Mouse (Mus musculus): ENCODE measurements around the gene Bicdl2. TPM values are rescaled to one million over a fixed set of nuclear protein-coding genes. Genes with fewer than 3 reads are reported as not detected.

Bicdl2 gene
- polyA plus RNA-seq, 1 experiment from 2014 or later = 50.9 TPM

GRCm38 (mm10) chr17:23680336-23680735 is 20.0 kb downstream of the Bicdl2 start:
- Histone ChIP-seq H3K9me3 (ENCODE audit: control insufficient read depth, low read length) (no peaks in the 10 kb centered on the region), H3K27me3 (ENCODE audit: control insufficient read depth, insufficient read depth, low read length) (0 out of 2 replicates have a peak, but pooled peaks cover 2% of the 10 kb centered on the region), H3K36me3 (ENCODE audit: control insufficient read depth, insufficient read depth, low read length) (no peaks in the 10 kb centered on the region), H3K4me1 (replicated peaks; ENCODE audit: control insufficient read depth, insufficient read depth) (peaks cover 5% of the 10 kb centered on the region; the same call in 1 of the 2 replicates), H3K27ac (replicated peaks) (no peak overlapping the region), H3K9ac (ENCODE audit: low read length) (no peak overlapping the region), H3K4me3 (ENCODE audit: low read depth, low read length) (no peak overlapping the region), H3K4me2 (replicated peaks; ENCODE audit: low read depth) (no peak overlapping the region)
- 54% methylated on average over 9 of the region's 9 CpGs for WGBS
- ATAC-seq (ENCODE audit: low FRiP score, low TSS enrichment) (no peak), DNase-seq (ENCODE audit: low spot score) (no peak)
- TF ChIP-seq EP300 (optimal IDR thresholded peaks at IDR 0.05) = no peak
- TF ChIP-seq CTCF (IDR thresholded peaks at IDR 0.05; ENCODE audit: low read depth) = no peak

GRCm38 (mm10) chr17:23681086-23681485 is 20.8 kb downstream of the Bicdl2 start:
- Histone ChIP-seq H3K27me3 (ENCODE audit: control insufficient read depth, insufficient read depth, low read length) (0 out of 2 replicates have a peak, but pooled peaks cover 2% of the 10 kb centered on the region), H3K27ac (replicated peaks) (no peak overlapping the region), H3K9me3 (ENCODE audit: control insufficient read depth, low read length) (no peaks in the 10 kb centered on the region), H3K4me2 (replicated peaks; ENCODE audit: low read depth) (no peak overlapping the region), H3K9ac (ENCODE audit: low read length) (no peak overlapping the region), H3K4me1 (replicated peaks; ENCODE audit: control insufficient read depth, insufficient read depth) (peaks cover 5% of the 10 kb centered on the region; the same call in 1 of the 2 replicates), H3K36me3 (ENCODE audit: control insufficient read depth, insufficient read depth, low read length) (no peaks in the 10 kb centered on the region), H3K4me3 (ENCODE audit: low read depth, low read length) (no peak overlapping the region)
- TF ChIP-seq EP300 (optimal IDR thresholded peaks at IDR 0.05) = no peak
- TF ChIP-seq CTCF (IDR thresholded peaks at IDR 0.05; ENCODE audit: low read depth) = no peak
- WGBS = 48% methylated on average over 10 of the region's 10 CpGs
- DNase-seq (ENCODE audit: low spot score) (peak; percentile 81), ATAC-seq (ENCODE audit: low FRiP score, low TSS enrichment) (peak; percentile 75)

- H3K27ac ChIP-seq (replicated peaks) = no peak overlapping the region
- 0 out of 2 replicates have a peak, but pooled peaks cover 2% of the 10 kb centered on the region for H3K27me3 ChIP-seq (ENCODE audit: control insufficient read depth, insufficient read depth, low read length)
- TF ChIP-seq EP300 (optimal IDR thresholded peaks at IDR 0.05) = no peak
- TF ChIP-seq CTCF (IDR thresholded peaks at IDR 0.05; ENCODE audit: low read depth) = no peak
- H3K4me1 ChIP-seq (replicated peaks; ENCODE audit: control insufficient read depth, insufficient read depth) = peaks cover 5% of the 10 kb centered on the region; the same call in 1 of the 2 replicates
- DNase-seq (ENCODE audit: low spot score) = no peak
- H3K9ac ChIP-seq (ENCODE audit: low read length) = no peak overlapping the region
- H3K36me3 ChIP-seq (ENCODE audit: control insufficient read depth, insufficient read depth, low read length) = no peaks in the 10 kb centered on the region
- ATAC-seq (ENCODE audit: low FRiP score, low TSS enrichment) = 0 out of 2 replicates have a peak, but pooled peaks have one; percentile 12
- no peaks in the 10 kb centered on the region for H3K9me3 ChIP-seq (ENCODE audit: control insufficient read depth, low read length)
- H3K4me3 ChIP-seq (ENCODE audit: low read depth, low read length) = no peak overlapping the region
- 36% methylated on average over 4 of the region's 4 CpGs for WGBS
- H3K4me2 ChIP-seq (replicated peaks; ENCODE audit: low read depth) = no peak overlapping the region
Measured at GRCm38 (mm10) chr17:23682092-23682491, 21.8 kb downstream of the Bicdl2 start.

GRCm38 (mm10) chr17:23682530-23682929 is 22.2 kb downstream of the Bicdl2 start:
- no peak for DNase-seq (ENCODE audit: low spot score)
- Histone ChIP-seq H3K27me3 (ENCODE audit: control insufficient read depth, insufficient read depth, low read length) (0 out of 2 replicates have a peak, but pooled peaks cover 2% of the 10 kb centered on the region), H3K36me3 (ENCODE audit: control insufficient read depth, insufficient read depth, low read length) (no peaks in the 10 kb centered on the region), H3K4me3 (ENCODE audit: low read depth, low read length) (no peak overlapping the region), H3K4me2 (replicated peaks; ENCODE audit: low read depth) (no peak overlapping the region), H3K27ac (replicated peaks) (no peak overlapping the region), H3K4me1 (replicated peaks; ENCODE audit: control insufficient read depth, insufficient read depth) (peaks cover 4% of the 10 kb centered on the region; the same call in 1 of the 2 replicates), H3K9ac (ENCODE audit: low read length) (no peak overlapping the region), H3K9me3 (ENCODE audit: control insufficient read depth, low read length) (no peaks in the 10 kb centered on the region)
- WGBS = 84% methylated on average over 3 of the region's 3 CpGs
- no peak for TF ChIP-seq CTCF (IDR thresholded peaks at IDR 0.05; ENCODE audit: low read depth)
- no peak for TF ChIP-seq EP300 (optimal IDR thresholded peaks at IDR 0.05)
- no peak for ATAC-seq (ENCODE audit: low FRiP score, low TSS enrichment)

- ATAC-seq (ENCODE audit: low FRiP score, low TSS enrichment) = no peak
- H3K9ac ChIP-seq (ENCODE audit: low read length) = no peak overlapping the region
- no peak for DNase-seq (ENCODE audit: low spot score)
- 37% methylated on average over 15 of the region's 15 CpGs for whole genome bisulfite sequencing
- TF ChIP-seq EP300 (optimal IDR thresholded peaks at IDR 0.05) (no peak), CTCF (IDR thresholded peaks at IDR 0.05; ENCODE audit: low read depth) (no peak)
- no peaks in the 10 kb centered on the region for H3K36me3 ChIP-seq (ENCODE audit: control insufficient read depth, insufficient read depth, low read length)
- H3K27me3 ChIP-seq (ENCODE audit: control insufficient read depth, insufficient read depth, low read length) = 0 out of 2 replicates have a peak, but pooled peaks cover 2% of the 10 kb centered on the region
- no peak overlapping the region for H3K4me3 ChIP-seq (ENCODE audit: low read depth, low read length)
- H3K4me1 ChIP-seq (replicated peaks; ENCODE audit: control insufficient read depth, insufficient read depth) = peaks cover 2% of the 10 kb centered on the region; the same call in 1 of the 2 replicates
- H3K27ac ChIP-seq (replicated peaks) = no peak overlapping the region
- no peaks in the 10 kb centered on the region for H3K9me3 ChIP-seq (ENCODE audit: control insufficient read depth, low read length)
- H3K4me2 ChIP-seq (replicated peaks; ENCODE audit: low read depth) = no peak overlapping the region
Measured at GRCm38 (mm10) chr17:23683226-23683625, 22.9 kb downstream of the Bicdl2 start.

GRCm38 (mm10) chr17:23683856-23684672 is 23.8 kb downstream of the Bicdl2 start, which contains the start of gene Cldn9:
Gene Cldn9 (minus strand): TSS chr17:23684026.
- no peak for DNase-seq (ENCODE audit: low spot score)
- TF ChIP-seq CTCF (IDR thresholded peaks at IDR 0.05; ENCODE audit: low read depth) (no peak), EP300 (optimal IDR thresholded peaks at IDR 0.05) (no peak)
- peaks cover 2% of the 10 kb centered on the region; the same call in 1 of the 2 replicates for H3K4me1 ChIP-seq (replicated peaks; ENCODE audit: control insufficient read depth, insufficient read depth)
- no peaks in the 10 kb centered on the region for H3K36me3 ChIP-seq (ENCODE audit: control insufficient read depth, insufficient read depth, low read length)
- no peaks in the 10 kb centered on the region for H3K9me3 ChIP-seq (ENCODE audit: control insufficient read depth, low read length)
- no peak within 1 kb of the TSS for H3K27ac ChIP-seq (replicated peaks)
- H3K9ac ChIP-seq (ENCODE audit: low read length) = no peak within 1 kb of the TSS
- H3K27me3 ChIP-seq (ENCODE audit: control insufficient read depth, insufficient read depth, low read length) = 0 out of 2 replicates have a peak, but pooled peaks cover 2% of the 10 kb centered on the region
- H3K4me2 ChIP-seq (replicated peaks; ENCODE audit: low read depth) = no peak within 1 kb of the TSS
- H3K4me3 ChIP-seq (ENCODE audit: low read depth, low read length) = no peak within 1 kb of the TSS
- WGBS = 29% methylated on average over 15 of the region's 15 CpGs
- no peak for ATAC-seq (ENCODE audit: low FRiP score, low TSS enrichment)
